Mouse (Mus musculus): ENCODE results near the gene Pde2a.

The Pde2a gene

GRCm38 (mm10) chr7:101453296-101453695 is 31.8 kb downstream of the Pde2a start:
- no peak for DNase-seq (ENCODE audit: low spot score in 2 of 2)

- no peak for DNase-seq (ENCODE audit: low spot score in 2 of 2)
These were observed 32.2 kb downstream of the Pde2a start for GRCm38 (mm10) chr7:101453725-101454124.

DNA sequence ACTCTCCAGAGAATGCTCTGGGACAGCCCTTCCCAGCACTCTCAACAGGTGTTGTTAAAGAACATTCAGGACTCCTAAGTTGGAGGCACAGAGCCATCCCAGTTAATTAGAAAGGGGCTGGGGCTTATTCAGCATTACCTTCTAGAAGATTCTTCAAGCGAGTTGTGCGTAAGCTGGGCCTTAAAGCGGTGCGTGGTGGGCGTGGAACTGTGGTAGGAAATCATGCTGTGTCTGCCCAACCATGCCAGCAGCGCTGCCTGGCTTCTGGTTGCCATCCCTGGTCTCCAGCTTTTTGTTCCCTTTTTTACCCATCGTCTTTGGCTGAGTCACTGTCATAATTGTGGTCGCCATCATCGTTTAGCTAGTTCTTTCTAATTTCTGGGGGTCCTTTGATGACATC is 33.0 kb downstream of the Pde2a start:
- DNase-seq (ENCODE audit: low spot score in 2 of 2) = no peak

GRCm38 (mm10) chr7:101455141-101455540 is 33.6 kb downstream of the Pde2a start:
- no peak for DNase-seq (ENCODE audit: low spot score in 2 of 2)

- DNase-seq (ENCODE audit: low spot score in 2 of 2) = no peak
These were observed 34.8 kb downstream of the Pde2a start for GRCm38 (mm10) chr7:101456318-101456717.

DNA sequence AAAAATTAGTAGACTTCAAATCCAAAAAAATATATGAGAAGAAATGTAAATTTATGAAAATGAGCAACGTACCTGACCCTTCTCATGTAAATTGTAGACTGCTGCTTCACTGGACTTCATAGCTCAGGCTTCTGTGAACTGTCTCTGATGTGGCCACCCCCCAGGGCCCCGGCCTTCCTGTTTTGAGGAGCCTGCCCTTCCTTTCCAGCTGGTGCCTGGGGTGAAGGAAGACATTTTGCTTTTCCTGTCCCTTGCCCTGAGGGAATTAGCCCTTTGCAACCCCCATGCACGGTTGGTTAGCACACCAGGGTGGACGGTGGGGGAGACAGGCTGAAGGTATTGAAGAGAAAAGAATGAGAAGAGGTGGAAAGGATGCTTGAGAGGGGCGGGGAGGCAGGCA is 35.3 kb downstream of the Pde2a start:
- no peak for DNase-seq (ENCODE audit: low spot score in 2 of 2)

DNA sequence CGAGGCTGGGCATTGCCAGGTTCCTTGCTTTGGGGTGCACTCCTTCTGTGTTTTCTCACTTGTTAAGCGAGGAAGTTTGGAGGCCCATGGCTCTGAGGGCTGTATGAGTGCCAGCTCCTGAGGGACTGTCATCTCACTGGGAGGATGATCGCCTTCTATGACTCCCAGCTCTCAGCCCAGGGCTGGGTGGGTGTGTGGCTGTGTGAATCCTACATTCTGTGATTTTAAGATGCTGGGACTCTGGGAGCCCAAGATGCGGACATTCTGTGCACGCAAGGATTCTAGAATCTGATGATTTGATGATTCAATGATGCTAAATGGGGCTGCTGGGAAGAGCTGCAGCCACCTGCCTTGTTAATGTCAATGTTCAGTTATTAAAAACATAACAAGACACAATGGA is 35.8 kb downstream of the Pde2a start:
- DNase-seq (ENCODE audit: low spot score in 2 of 2) = peak in 1 of 2 experiments; percentile 80

- no peak for DNase-seq (ENCODE audit: low spot score in 2 of 2)
These were observed 36.3 kb downstream of the Pde2a start for GRCm38 (mm10) chr7:101457801-101458200.

- no peak for DNase-seq (ENCODE audit: low spot score in 2 of 2)
These were observed 36.8 kb downstream of the Pde2a start for GRCm38 (mm10) chr7:101458278-101458781.

DNA sequence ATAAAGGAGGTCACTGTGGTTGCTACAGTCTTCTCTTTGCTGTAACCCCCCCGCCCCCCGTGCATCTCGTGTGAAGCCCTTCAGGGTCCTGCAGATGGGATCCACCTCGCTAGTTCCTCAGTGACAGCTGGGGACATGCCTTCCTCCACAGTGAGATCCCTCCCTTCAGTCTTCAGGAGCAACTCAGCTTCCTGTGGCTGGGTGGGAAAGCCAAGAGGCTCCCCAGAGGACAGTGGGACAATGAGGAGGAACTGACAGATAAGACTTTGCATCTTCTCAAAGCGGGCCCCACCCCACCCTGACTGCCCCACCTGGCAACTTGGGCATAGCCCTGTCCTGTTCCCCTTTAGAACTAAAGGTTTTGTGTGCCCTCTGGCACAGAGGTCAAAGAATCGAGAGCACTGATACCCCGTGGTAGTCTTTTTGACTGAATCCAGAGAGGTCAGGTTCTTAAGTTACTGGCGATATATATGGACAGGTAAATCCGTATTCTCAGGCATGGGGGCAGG is 37.9 kb downstream of the Pde2a start:
- DNase-seq (ENCODE audit: low spot score in 2 of 2) = no peak

DNA sequence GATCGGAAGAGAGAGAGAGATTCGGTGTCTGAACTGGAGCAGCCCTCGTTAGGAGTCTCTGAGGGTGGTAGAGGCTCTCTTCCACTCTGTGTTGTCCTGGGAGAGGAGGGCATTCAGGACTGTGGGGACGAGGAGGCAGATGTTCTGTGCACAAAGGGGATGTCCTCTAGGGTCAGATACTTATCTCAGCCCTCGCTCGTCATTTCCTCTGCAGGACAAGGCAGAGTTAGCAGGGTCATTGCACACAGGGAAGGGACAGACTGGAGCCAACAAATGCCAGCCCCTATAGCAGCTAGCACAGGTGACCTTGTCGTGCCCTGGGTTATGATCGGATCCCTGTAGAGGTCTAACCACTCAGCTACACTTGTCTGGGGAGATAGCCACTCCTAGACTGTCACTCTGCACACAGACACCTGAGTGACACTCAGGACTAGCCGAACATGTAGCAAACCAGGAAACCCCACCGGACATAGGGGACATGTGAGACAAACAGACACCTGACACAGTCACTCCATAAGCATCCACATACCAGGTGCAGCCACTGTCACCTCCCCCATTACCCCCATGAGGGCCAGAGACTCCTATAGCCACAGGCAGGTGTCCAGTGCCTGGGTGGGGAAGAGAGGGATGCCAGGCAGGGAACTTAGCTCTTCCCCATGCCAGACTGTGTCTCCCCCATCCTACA is 38.6 kb downstream of the Pde2a start:
- no peak for DNase-seq (ENCODE audit: low spot score in 2 of 2)

DNA sequence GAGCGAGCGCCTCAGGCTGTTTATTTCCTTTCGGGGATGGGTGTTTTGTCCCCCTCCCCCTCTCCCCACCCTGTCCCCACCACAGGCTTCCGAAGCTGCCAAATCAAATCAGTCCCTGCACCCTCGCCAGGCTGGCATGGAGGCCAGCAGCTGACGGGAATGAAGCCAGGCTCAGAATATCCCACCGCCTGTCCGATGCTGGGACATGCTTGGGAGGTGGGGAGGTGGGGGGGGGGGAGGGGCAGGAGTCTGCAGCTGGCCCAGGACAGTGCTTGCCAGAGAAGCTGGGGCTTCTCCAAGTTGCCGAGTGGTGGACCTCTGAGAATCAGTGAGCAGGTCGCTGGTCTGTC is 39.1 kb downstream of the Pde2a start:
- DNase-seq (ENCODE audit: low spot score in 2 of 2) = no peak

DNA sequence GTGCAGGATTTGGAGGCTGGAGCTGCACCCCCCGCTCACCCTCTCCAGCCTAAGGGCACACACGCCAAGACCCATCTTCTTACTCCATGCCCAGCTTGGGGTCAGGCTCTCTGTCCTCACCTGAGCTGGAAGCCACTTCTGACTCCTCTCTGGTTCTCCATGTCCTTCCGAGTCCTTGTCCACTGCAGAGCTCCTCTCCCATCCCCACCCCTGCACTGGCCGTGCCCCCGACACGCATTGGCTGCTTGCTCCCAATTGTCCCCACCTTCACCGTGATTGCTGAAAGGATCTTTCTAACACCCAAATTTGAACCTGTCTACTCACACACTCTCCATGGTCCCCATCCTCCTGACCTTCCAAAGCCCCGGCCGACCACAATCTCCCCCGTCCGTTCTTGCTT is 40.1 kb downstream of the Pde2a start:
- no peak for DNase-seq (ENCODE audit: low spot score in 2 of 2)

GRCm38 (mm10) chr7:101462327-101463068 is 41.0 kb downstream of the Pde2a start:
- DNase-seq (ENCODE audit: low spot score in 2 of 2) = peak in 1 of 2 experiments; percentile 70

- DNase-seq (ENCODE audit: low spot score in 2 of 2) = no peak
These were observed 42.3 kb downstream of the Pde2a start for GRCm38 (mm10) chr7:101463665-101464271.

DNA sequence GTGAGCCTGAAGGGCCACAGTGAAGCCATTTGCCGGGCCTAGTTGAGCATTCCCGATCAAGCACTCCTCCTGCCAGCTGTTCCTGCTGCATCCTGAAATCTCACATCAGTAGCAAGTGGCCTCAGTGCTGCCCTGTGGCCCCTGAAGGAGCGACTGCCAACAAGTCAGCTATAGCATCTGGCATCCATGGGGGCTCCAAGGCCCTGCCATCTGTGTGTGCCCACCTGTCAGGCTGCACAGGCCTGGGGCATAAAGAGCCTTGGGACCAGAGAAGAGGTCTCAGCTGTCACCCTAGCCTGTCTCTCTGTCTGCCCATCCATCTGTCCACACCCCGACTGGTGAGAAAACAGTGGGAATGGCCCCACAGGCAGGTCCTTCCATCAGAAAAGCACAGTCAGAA is 43.4 kb downstream of the Pde2a start:
- no peak for DNase-seq (ENCODE audit: low spot score in 2 of 2)

GRCm38 (mm10) chr7:101465392-101465791 is 43.9 kb downstream of the Pde2a start:
- no peak for DNase-seq (ENCODE audit: low spot score in 2 of 2)

DNA sequence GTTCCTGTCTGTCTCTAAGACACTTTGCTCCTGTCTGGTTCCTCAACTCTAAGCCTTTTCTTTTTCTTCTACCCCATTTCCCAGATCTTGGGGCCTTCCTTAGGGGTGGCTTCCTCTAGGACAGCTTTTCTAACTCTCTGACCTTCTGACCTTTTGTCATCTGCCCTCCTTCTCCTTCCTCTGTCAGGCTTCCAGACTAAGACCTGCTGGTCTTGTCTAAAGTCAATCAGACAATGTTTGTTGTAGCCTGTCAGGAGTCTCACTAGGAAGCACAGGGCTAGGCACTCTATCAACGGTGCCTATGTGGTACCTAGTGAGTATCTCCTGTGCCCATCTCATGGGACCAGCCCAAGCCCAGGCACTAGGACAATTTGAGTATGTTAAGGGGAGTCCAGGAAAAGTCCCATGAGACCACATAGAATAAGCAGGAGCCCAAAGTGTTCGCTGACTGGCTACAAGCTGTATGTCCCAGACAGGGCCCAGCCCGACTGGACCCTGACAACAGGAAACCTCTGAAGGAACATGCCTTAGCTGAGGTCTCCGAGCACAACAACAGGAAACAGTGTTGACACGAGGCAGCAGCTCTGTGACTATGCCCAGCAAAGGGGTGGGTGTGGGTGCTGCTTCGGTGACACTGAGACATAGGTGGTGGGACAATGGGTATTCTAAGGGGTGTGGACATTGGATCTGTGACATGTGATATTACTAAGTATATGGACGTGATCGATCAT is 44.5 kb downstream of the Pde2a start:
- DNase-seq (ENCODE audit: low spot score in 2 of 2) = no peak

- no peak for DNase-seq (ENCODE audit: low spot score in 2 of 2)
These were observed 45.1 kb downstream of the Pde2a start for GRCm38 (mm10) chr7:101466581-101467081.

DNA sequence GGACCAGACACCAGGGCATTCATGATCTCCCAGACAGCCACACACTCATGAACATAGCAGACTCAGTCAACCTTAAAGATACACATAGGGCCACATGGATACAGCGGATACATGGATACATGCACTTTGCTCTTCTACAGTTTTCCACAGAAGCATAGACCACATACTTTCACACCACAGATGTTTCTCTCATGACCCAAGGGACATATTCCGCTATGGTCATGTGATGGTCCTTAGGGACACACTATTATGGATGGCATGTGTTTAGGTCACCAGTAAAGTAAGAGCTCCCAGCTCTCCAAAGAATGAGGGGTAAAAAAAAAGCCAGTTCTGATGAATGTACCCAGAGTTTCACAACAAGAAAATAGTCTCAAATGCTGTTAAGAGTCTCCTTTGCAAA is 49.9 kb downstream of the Pde2a start:
- DNase-seq (ENCODE audit: low spot score in 2 of 2) = no peak

DNA sequence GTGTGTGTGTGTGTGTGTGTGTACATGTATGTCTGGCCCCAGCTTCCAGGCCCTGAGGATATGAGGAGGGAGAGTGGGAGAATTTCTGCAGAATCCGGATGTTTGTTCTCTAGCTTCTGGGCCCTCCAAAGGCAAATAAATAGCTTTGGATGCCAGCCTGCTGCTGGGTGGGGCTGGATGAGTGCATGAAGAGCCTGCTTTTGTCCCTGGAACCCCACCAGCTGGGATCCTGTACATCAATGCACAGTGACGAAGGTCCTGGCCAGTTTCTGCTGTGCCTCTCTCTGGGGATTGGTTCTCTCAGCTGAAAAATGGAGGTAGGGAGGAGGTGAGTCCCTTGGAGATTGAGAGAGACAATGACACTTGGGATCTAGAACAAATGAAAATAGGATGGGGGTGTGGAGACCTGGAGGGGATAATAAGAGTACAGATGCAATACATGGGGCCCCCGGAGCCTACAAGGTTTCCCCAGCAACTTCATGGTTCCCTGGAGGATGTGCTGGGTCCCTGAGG is 50.5 kb downstream of the Pde2a start:
- DNase-seq (ENCODE audit: low spot score in 2 of 2) = no peak

Measured in left cerebral cortex, adult 9 months (tissue).